Mouse (Mus musculus): Measurements from ENCODE around the gene Exoc3l2. TPM values are rescaled to one million over a fixed set of nuclear protein-coding genes. Genes with fewer than 3 reads are reported as not detected.
A peak's percentile ranks its signal among the peaks of the same experiment; 100 is the strongest.

The Exoc3l2 gene
- total RNA-seq, 1 experiment from 2014 or later: 2.2 TPM

DNA sequence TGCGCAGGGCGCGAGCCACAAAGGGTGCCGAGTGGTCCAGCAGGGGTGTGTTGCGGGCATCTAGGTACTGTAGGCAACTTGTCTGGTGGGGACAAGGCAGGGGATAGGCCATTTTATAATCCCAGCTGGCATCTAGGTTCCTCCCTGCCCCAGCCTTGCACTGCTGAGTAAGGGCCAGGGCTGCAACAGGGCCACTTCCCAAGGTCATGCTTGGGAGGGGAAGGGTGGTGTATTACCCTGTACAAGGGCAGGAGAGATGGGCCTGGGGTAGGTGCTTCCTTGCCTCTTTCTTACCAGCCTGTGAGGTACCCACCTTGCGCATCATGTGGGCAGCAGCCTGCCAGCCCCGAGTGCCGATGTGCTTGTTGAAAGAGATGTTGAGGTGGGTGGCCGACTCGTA is 71.5 kb downstream of the Exoc3l2 start:
- no peak for ATAC-seq (replicated peaks in 1 of 2; ENCODE audit: insufficient read depth in 1 of 2, low FRiP score in 2 of 2, low TSS enrichment in 1 of 2, low read depth in 1 of 2, poor library complexity in 2 of 2, severe bottlenecking in 2 of 2)

DNA sequence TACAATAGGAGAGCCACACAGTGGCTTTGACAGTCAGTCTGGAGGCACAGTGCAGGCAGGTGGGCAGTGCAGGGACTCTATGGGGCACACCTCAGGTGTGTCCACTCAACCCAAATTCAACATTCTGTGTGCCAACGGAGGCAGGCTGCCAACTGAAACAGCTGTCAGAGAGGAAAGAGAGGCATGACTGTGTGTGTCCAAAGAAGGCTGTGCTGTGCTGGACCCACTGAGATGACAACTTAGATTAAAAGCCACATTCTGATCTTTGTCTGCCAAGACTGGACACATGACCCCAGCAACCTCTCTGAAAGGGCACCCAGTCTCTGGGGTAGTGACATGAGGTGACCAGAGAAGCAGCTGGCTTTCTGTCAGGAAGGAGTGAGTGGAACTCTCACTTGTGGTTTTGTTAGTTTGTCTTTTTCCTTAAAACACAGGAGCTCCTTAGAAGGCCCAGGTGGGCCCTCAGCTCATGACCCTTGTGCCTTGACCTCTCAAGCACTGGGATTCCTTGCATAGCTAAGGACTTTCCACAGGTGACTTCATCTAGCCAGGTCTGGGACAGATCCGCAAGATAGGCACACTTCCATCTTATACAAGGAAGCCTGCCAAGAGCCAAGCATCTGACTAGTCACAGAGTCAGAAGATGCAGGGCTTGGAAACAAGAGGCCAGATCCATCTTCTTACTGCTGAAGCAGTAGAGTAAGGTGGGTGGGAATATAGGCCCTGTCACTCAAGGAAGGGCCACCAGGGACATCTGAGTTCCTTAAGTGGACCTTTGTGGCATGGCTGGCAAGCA is 77.8 kb downstream of the Exoc3l2 start:
- no peak for ATAC-seq (replicated peaks in 1 of 2; ENCODE audit: insufficient read depth in 1 of 2, low FRiP score in 2 of 2, low TSS enrichment in 1 of 2, low read depth in 1 of 2, poor library complexity in 2 of 2, severe bottlenecking in 2 of 2)

DNA sequence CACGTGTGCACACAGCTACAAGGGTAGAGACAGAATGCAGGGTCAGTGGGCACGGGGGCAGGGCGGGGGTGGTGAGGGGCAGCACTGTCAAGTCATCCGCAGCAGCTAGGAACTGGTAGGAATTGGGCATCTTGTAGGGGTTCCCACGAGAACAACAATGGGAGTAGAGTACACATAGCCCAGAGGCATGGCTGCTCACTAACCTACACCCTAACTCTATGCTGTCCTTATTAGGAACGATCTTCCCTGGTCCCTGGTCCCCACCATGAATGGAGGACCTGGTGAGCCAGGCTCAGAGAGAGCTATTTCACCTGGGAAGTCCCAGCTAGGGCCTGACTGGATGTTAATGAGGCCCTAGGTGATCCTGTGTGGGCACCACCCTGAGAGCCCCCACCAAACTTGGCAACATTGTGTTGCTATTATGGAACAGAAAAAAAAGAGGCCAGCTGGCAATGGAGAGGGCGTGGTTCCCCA is 78.6 kb downstream of the Exoc3l2 start:
- no peak for ATAC-seq (replicated peaks in 1 of 2; ENCODE audit: insufficient read depth in 1 of 2, low FRiP score in 2 of 2, low TSS enrichment in 1 of 2, low read depth in 1 of 2, poor library complexity in 2 of 2, severe bottlenecking in 2 of 2)

- ATAC-seq (replicated peaks in 1 of 2; ENCODE audit: insufficient read depth in 1 of 2, low FRiP score in 2 of 2, low TSS enrichment in 1 of 2, low read depth in 1 of 2, poor library complexity in 2 of 2, severe bottlenecking in 2 of 2): no peak; a peak in 1 of 4 replicates
Observed at GRCm38 (mm10) chr7:19542155-19542691, 79.1 kb downstream of the Exoc3l2 start.

GRCm38 (mm10) chr7:19543584-19543983 is 80.5 kb downstream of the Exoc3l2 start:
- peak; percentile 80 to 84 for ATAC-seq (replicated peaks in 1 of 2; ENCODE audit: insufficient read depth in 1 of 2, low FRiP score in 2 of 2, low TSS enrichment in 1 of 2, low read depth in 1 of 2, poor library complexity in 2 of 2, severe bottlenecking in 2 of 2)

DNA sequence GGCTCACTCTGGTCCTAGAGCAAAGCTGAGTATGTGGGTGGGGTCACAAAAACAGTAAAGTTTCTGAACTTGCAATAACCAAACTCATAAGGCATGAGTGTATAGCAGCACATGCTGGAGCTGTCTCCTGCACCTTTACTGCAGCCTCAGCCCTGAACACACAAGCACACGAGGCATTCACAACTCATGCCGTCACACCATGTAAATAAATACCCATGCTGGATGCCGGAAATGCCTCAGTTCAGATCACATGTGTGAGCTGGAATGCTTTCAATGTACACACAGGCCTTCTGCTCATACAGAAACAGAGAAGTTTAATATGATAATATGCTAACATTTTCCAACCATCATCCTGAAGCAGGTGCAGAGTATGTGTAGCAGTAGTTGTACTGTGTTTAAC is 82.9 kb downstream of the Exoc3l2 start:
- no peak for ATAC-seq (replicated peaks in 1 of 2; ENCODE audit: insufficient read depth in 1 of 2, low FRiP score in 2 of 2, low TSS enrichment in 1 of 2, low read depth in 1 of 2, poor library complexity in 2 of 2, severe bottlenecking in 2 of 2)

Other genes starting within 250 kb of the Exoc3l2 start
- 19.9 and 26.8 TPM in 2 replicates for gene Opa3, start 235.0 kb upstream of the Exoc3l2 start, total RNA-seq (2017)
- 99.8 and 117 TPM in 2 replicates for gene Vasp, start 191.5 kb upstream of the Exoc3l2 start, total RNA-seq (2017)
- gene Ppm1n, start 183.3 kb upstream of the Exoc3l2 start, total RNA-seq (2017): 0.25 TPM in 1 of 2 replicates, not detected in the other
- not detected in 2 replicates for gene Rtn2, start 180.7 kb upstream of the Exoc3l2 start, total RNA-seq (2017)
- gene Fosb, start 153.3 kb upstream of the Exoc3l2 start, total RNA-seq (2017): 190 and 280 TPM in 2 replicates
- 20.0 and 28.0 TPM in 2 replicates for gene Ercc1, start 118.6 kb upstream of the Exoc3l2 start, total RNA-seq (2017)
- 20.9 and 23.6 TPM in 2 replicates for gene Cd3eap, start 103.8 kb upstream of the Exoc3l2 start, total RNA-seq (2017)
- 0.25 and 0.60 TPM in 2 replicates for gene Ppp1r13l, start 103.6 kb upstream of the Exoc3l2 start, total RNA-seq (2017)
- 32.3 and 42.5 TPM in 2 replicates for gene Ercc2, start 81.3 kb upstream of the Exoc3l2 start, total RNA-seq (2017)
- gene Klc3, start 59.2 kb upstream of the Exoc3l2 start, total RNA-seq (2017): 1.5 and 2.6 TPM in 2 replicates
- 0.25 and 0.31 TPM in 2 replicates for gene Ckm, start 58.6 kb upstream of the Exoc3l2 start, total RNA-seq (2017)
- gene Mark4, start 4.5 kb upstream of the Exoc3l2 start, total RNA-seq (2017): 6.4 and 11.8 TPM in 2 replicates
- gene Bloc1s3, start 45.0 kb downstream of the Exoc3l2 start, total RNA-seq (2017): 1.4 and 2.1 TPM in 2 replicates
- gene Trappc6a, start 45.1 kb downstream of the Exoc3l2 start, total RNA-seq (2017): 24.2 and 30.8 TPM in 2 replicates
- gene Nkpd1, start 54.5 kb downstream of the Exoc3l2 start, total RNA-seq (2017): 0.44 TPM in 1 of 2 replicates, not detected in the other
- gene Ppp1r37, start 99.7 kb downstream of the Exoc3l2 start, total RNA-seq (2017): 12.2 and 16.3 TPM in 2 replicates
- 5.3 and 5.9 TPM in 2 replicates for gene Zfp296, start 114.0 kb downstream of the Exoc3l2 start, total RNA-seq (2017)
- gene Gemin7, start 114.3 kb downstream of the Exoc3l2 start, total RNA-seq (2017): 35.4 and 44.9 TPM in 2 replicates
- 40.1 and 51.3 TPM in 2 replicates for gene Clasrp, start 141.2 kb downstream of the Exoc3l2 start, total RNA-seq (2017)
- gene Relb, start 166.1 kb downstream of the Exoc3l2 start, total RNA-seq (2017): 8.7 and 12.4 TPM in 2 replicates
- gene Clptm1, start 201.7 kb downstream of the Exoc3l2 start, total RNA-seq (2017): 21.4 and 26.4 TPM in 2 replicates
- gene Apoc2, start 214.6 kb downstream of the Exoc3l2 start, total RNA-seq (2017): 6.1 TPM in 1 of 2 replicates, not detected in the other
- gene Gm44805, start 218.1 kb downstream of the Exoc3l2 start, total RNA-seq (2017): not detected in 2 replicates
- not detected in 2 replicates for gene Apoc4, start 218.1 kb downstream of the Exoc3l2 start, total RNA-seq (2017)
- gene Apoc1, start 229.3 kb downstream of the Exoc3l2 start, total RNA-seq (2017): not detected in 2 replicates
- gene Apoe, start 235.9 kb downstream of the Exoc3l2 start, total RNA-seq (2017): 167 and 314 TPM in 2 replicates

Data from hematopoietic stem cell, adult 5-6 weeks (primary cell).